Mouse (Mus musculus): ENCODE results near the gene Sf1. TPM values are rescaled to one million over a fixed set of nuclear protein-coding genes. Genes with fewer than 3 reads are reported as not detected.

Gene Sf1
- polyA plus RNA-seq, 1 experiment, result 47.9 TPM

- Histone ChIP-seq H3K27ac (replicated peaks; ENCODE audit: low read depth, low read length) (no peak overlapping the region), H3K4me1 (ENCODE audit: control insufficient read depth, insufficient read depth, insufficient read length, low read length) (no peaks in the 10 kb centered on the region; the same call in 1 of the 2 replicates), H3K4me3 (ENCODE audit: insufficient read depth, low read depth, low read length) (no peak overlapping the region)
Observed at GRCm38 (mm10) chr19:6409936-6410335, 46.4 kb downstream of the Sf1 start.

GRCm38 (mm10) chr19:6412798-6413197 lies 49.3 kb downstream of the Sf1 start:
- Histone ChIP-seq H3K27ac (replicated peaks; ENCODE audit: low read depth, low read length) (no peak overlapping the region), H3K4me1 (ENCODE audit: control insufficient read depth, insufficient read depth, insufficient read length, low read length) (no peaks in the 10 kb centered on the region; the same call in 1 of the 2 replicates), H3K4me3 (ENCODE audit: insufficient read depth, low read depth, low read length) (peak overlapping the region; percentile 21; the same call in 1 of the 2 replicates)

GRCm38 (mm10) chr19:6415454-6415853 lies 52.0 kb downstream of the Sf1 start:
- H3K4me1 ChIP-seq (ENCODE audit: control insufficient read depth, insufficient read depth, insufficient read length, low read length), result no peaks in the 10 kb centered on the region
- H3K27ac ChIP-seq (replicated peaks; ENCODE audit: low read depth, low read length), result no peak overlapping the region
- H3K4me3 ChIP-seq (ENCODE audit: insufficient read depth, low read depth, low read length), result no peak overlapping the region

- H3K4me3 ChIP-seq (ENCODE audit: insufficient read depth, low read depth, low read length), result no peak overlapping the region
- H3K27ac ChIP-seq (replicated peaks; ENCODE audit: low read depth, low read length), result no peak overlapping the region
- H3K4me1 ChIP-seq (ENCODE audit: control insufficient read depth, insufficient read depth, insufficient read length, low read length), result no peaks in the 10 kb centered on the region
Observed at GRCm38 (mm10) chr19:6416124-6416770, 52.8 kb downstream of the Sf1 start.

- Histone ChIP-seq H3K4me1 (ENCODE audit: control insufficient read depth, insufficient read depth, insufficient read length, low read length) (no peaks in the 10 kb centered on the region), H3K4me3 (ENCODE audit: insufficient read depth, low read depth, low read length) (no peak overlapping the region), H3K27ac (replicated peaks; ENCODE audit: low read depth, low read length) (no peak overlapping the region)
Observed at GRCm38 (mm10) chr19:6416894-6417761, 53.6 kb downstream of the Sf1 start.

GRCm38 (mm10) chr19:6418233-6418879 lies 54.9 kb downstream of the Sf1 start, which contains the start of gene Nrxn2:
Gene Nrxn2 (plus strand): TSS chr19:6418731.
- Histone ChIP-seq H3K4me1 (ENCODE audit: control insufficient read depth, insufficient read depth, insufficient read length, low read length) (no peaks in the 10 kb centered on the region), H3K27ac (replicated peaks; ENCODE audit: low read depth, low read length) (no peak within 1 kb of the TSS), H3K4me3 (ENCODE audit: insufficient read depth, low read depth, low read length) (peak within 1 kb of the TSS; percentile 66)

- Histone ChIP-seq H3K4me1 (ENCODE audit: control insufficient read depth, insufficient read depth, insufficient read length, low read length) (no peaks in the 10 kb centered on the region), H3K4me3 (ENCODE audit: insufficient read depth, low read depth, low read length) (no peak overlapping the region), H3K27ac (replicated peaks; ENCODE audit: low read depth, low read length) (no peak overlapping the region)
Observed at GRCm38 (mm10) chr19:6418984-6419692, 55.6 kb downstream of the Sf1 start.

- Histone ChIP-seq H3K27ac (replicated peaks; ENCODE audit: low read depth, low read length) (no peak overlapping the region), H3K4me1 (ENCODE audit: control insufficient read depth, insufficient read depth, insufficient read length, low read length) (no peaks in the 10 kb centered on the region), H3K4me3 (ENCODE audit: insufficient read depth, low read depth, low read length) (no peak overlapping the region)
Observed at GRCm38 (mm10) chr19:6419805-6420310, 56.4 kb downstream of the Sf1 start.

- Histone ChIP-seq H3K27ac (replicated peaks; ENCODE audit: low read depth, low read length) (no peak overlapping the region), H3K4me3 (ENCODE audit: insufficient read depth, low read depth, low read length) (no peak overlapping the region), H3K4me1 (ENCODE audit: control insufficient read depth, insufficient read depth, insufficient read length, low read length) (no peaks in the 10 kb centered on the region)
Observed at GRCm38 (mm10) chr19:6420481-6421210, 57.2 kb downstream of the Sf1 start.

- Histone ChIP-seq H3K27ac (replicated peaks; ENCODE audit: low read depth, low read length) (no peak overlapping the region), H3K4me1 (ENCODE audit: control insufficient read depth, insufficient read depth, insufficient read length, low read length) (no peaks in the 10 kb centered on the region), H3K4me3 (ENCODE audit: insufficient read depth, low read depth, low read length) (no peak overlapping the region)
Observed at GRCm38 (mm10) chr19:6421211-6421590, 57.7 kb downstream of the Sf1 start.

GRCm38 (mm10) chr19:6422014-6422413 lies 58.5 kb downstream of the Sf1 start:
- Histone ChIP-seq H3K4me3 (ENCODE audit: insufficient read depth, low read depth, low read length) (no peak overlapping the region), H3K4me1 (ENCODE audit: control insufficient read depth, insufficient read depth, insufficient read length, low read length) (no peaks in the 10 kb centered on the region), H3K27ac (replicated peaks; ENCODE audit: low read depth, low read length) (no peak overlapping the region)

- no peak overlapping the region for H3K27ac ChIP-seq (replicated peaks; ENCODE audit: low read depth, low read length)
- H3K4me3 ChIP-seq (ENCODE audit: insufficient read depth, low read depth, low read length), result no peak overlapping the region
- H3K4me1 ChIP-seq (ENCODE audit: control insufficient read depth, insufficient read depth, insufficient read length, low read length), result 0 out of 2 replicates have a peak, but pooled peaks cover 2% of the 10 kb centered on the region
Observed at GRCm38 (mm10) chr19:6423241-6423640, 59.8 kb downstream of the Sf1 start.

- Histone ChIP-seq H3K27ac (replicated peaks; ENCODE audit: low read depth, low read length) (no peak overlapping the region), H3K4me3 (ENCODE audit: insufficient read depth, low read depth, low read length) (no peak overlapping the region)
Observed at GRCm38 (mm10) chr19:6424137-6424881, 60.8 kb downstream of the Sf1 start.

More at GRCm38 (mm10) chr19:6424137-6424881, 60.8 kb downstream of the Sf1 start:
- 0 out of 2 replicates have a peak, but pooled peaks cover 2% of the 10 kb centered on the region for H3K4me1 ChIP-seq (ENCODE audit: control insufficient read depth, insufficient read depth, insufficient read length, low read length)

Measured in brown adipose tissue, adult 24 weeks (tissue).